Mouse (Mus musculus) urinary bladder, postnatal 25 days (tissue): ENCODE measurements at regions not wholly inside any gene's neighbourhood (a gene's known extent, or its start where the extent isn't known, plus 50 kb on each side); places are given as distances from the start of the nearest gene placed in this dataset.

Experiments used
- DNase-seq: peaks from one replicate; pipeline ENCODE4 v3.0.0; 2022; ENCODE audit warnings: low spot score

DNA sequence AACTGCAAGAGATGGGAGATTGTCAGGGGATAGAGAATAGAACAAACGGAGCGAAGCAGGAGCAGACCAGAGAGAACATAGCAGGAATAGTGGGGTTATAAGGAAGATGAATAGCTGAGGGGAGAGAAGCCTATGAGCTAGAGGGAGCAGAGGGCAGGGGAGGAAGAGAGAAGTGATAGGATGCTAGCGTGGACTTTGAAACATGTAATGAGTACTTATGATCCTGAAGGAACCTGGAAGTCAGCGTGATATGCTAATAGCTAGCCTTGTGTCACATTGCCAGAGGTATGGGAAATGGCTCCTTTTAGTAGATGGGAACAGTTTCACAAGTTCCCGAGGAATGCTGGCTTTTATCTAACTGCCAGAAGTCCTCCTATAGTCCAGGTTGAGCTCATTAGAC is 51.8 kb downstream of the Calml3 start:
- DNase-seq = no peak

GRCm38 (mm10) chr13:3751222-3751621 is 52.9 kb downstream of the Calml3 start:
- DNase-seq = no peak

- DNase-seq = peak; percentile 26
Observed at GRCm38 (mm10) chr13:3750756-3751155, 53.4 kb downstream of the Calml3 start.

GRCm38 (mm10) chr13:3749646-3750045 is 54.5 kb downstream of the Calml3 start:
- DNase-seq = no peak

DNA sequence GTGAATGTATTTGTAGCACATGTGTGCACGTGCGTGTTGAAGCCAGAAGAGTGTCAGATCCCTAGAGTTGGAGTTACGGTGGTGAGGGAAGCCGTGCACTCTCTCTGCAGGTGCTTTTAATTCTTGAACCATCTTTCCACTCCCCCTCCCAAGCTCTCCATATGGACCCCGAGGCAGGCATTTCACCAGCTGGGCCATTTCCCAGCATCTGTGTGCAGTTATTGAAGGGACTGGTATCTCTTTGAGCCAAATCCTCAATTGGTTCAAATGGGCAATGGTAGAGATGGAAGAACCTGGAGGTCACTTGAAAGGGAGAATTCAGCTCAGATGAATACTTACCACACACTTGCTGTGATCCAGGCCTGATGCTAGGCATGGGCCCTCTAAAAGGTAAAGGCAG is 55.3 kb downstream of the Calml3 start:
- no peak for DNase-seq

- DNase-seq = no peak
Observed at GRCm38 (mm10) chr13:3746524-3746923, 57.6 kb downstream of the Calml3 start.

DNA sequence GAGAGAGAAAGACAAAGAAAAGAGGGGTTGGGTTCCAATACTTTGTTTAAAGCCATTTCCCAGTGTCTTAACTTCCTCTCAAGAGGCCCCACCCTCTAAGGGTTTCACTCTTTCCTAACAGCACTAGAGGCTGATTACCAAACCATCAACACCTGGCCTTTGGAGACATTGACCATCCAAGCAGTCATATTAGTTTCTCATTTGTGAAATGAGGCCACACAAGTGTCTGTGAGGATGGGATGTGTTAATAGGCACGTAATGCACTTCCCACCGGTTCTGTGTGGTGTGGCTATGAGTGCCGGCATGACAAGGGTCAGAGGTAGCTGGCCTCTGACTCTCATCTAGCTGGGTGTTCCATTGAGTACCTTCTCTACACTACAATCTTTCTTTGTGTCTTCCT is 59.2 kb downstream of the Calml3 start:
- no peak for DNase-seq

GRCm38 (mm10) chr13:3743692-3744457 is 60.2 kb downstream of the Calml3 start:
- no peak for DNase-seq

DNA sequence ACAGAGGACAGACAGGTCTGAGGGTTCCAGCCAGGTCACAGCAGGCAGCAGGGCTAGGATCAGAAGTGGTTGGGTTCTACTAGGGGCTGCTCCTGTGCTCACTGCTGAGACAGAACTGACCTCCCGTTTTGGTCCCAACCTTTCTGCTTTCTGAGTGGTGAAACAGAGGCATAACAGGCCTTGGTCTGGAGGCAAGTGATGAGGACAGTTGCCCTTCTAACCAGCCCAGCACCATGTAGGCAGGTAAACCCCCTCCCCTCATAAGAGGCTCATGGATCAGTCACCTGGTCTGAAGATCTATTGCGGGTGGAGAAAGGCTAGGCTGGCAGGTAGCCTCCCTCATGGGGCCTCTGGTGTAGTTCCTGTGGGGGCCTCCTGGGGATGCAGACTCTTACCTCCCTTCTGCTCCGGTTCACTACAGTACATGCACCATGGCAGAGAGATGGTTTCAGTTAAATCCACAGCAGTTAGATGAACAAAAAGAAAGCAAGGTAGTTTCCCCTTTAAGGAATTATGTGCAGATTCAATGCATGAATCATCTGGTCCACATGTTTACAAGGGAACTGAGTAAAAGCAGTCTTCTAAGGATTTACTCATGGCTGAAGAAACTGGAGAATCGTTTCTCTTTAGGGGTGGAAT is 61.2 kb downstream of the Calml3 start:
- no peak for DNase-seq

- DNase-seq = no peak
Observed at GRCm38 (mm10) chr13:3742094-3742730, 61.9 kb downstream of the Calml3 start.

GRCm38 (mm10) chr13:3730699-3731021 is 73.5 kb downstream of the Calml3 start:
- DNase-seq = no peak

GRCm38 (mm10) chr13:3729926-3730698 is 74.0 kb downstream of the Calml3 start:
- DNase-seq = no peak

DNA sequence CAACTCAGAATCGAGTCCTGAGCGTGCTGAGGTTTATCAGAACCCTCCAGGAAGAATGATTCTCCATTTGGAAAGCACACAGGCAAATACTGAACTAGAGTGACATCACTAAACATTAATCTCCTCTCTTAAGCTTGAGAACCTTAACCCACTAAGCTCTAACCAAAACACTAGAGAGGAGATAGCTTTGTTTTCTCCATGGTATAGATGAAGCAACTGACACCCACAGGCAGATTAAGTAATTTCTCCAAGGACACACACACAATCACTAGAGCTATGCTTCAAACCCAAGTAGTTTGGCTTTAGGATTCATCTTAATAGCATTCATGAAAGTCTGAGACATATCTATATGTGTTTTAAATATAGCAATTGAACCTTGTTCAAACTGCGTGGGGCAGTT is 75.2 kb downstream of the Calml3 start:
- DNase-seq = no peak

DNA sequence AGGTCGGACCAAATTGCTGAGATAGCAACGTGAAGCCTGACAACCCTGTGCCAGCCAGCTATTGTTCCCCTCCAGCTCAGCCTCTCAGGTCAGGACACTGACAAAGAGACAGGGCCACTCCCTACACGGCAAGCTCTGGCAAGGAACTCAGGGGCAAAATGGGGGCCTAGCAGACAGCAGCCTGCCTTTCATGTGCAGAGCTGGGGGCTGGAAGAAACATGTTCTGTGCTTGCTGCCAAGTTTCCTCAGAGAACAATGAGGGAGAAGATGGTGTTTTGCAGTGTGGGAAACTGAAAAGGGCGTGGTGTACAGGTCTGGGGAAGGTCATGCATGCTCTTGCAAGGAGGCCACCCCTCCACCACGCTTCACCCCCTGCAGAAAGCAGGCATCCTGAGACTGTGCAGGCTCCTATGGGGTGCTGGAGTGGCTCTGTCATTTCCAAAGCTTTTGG is 77.8 kb downstream of the Calml3 start:
- DNase-seq = peak; percentile 4

DNA sequence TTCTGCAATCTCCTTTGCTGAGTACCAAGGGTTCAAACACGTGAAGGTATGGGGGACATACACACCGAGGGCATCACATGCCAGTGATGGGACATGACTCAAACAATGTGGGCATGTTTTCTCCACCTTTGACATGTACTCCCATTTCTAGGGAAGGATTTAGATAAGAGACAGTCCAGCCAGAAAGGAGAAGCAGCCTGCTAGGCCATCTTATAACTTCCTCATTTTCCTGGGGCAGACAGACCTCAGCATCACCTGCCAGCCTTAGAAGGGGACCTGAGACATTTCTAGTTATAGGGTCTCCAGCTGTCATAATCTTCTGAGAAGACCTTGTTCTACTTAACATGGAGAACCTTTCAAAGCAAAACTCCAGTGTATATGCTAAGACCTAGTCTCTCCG is 78.3 kb downstream of the Calml3 start:
- no peak for DNase-seq

- DNase-seq = no peak
Observed at GRCm38 (mm10) chr13:3724313-3724712, 79.8 kb downstream of the Calml3 start.

DNA sequence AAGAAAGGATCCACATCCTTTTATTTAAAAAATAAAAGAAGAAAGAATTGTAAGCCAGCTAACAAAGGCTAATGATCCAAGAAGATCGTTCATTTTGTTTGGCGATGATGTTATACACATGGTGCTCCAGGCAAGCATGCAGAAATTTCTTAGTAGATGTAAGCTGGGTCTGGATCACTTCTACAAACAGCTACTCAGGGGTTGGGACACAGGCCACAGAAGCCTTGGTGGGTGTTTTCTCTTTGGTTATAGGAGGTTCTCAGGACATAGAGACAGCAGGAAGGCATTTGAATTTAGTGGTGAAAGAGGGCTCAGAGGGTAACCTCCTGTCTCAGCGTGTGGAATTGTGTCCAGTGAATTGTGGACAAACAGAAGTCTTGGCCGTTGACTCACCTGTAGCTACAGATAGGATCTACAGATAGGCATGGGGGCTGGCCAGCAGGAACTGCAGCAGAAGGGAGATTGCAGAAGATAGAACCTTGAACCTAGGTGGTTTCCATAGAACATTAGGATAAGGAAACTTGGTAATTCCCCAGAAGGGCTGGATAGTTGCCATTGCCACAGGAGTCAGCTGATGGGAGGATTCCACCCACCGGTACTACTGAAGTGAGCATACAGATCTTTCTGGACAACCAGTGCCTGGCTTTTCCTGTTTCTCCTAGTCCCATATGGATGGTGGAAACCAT is 80.5 kb downstream of the Calml3 start:
- no peak for DNase-seq

GRCm38 (mm10) chr13:3715019-3715418 is 81.2 kb downstream of the Asb13 start:
- DNase-seq = no peak

DNA sequence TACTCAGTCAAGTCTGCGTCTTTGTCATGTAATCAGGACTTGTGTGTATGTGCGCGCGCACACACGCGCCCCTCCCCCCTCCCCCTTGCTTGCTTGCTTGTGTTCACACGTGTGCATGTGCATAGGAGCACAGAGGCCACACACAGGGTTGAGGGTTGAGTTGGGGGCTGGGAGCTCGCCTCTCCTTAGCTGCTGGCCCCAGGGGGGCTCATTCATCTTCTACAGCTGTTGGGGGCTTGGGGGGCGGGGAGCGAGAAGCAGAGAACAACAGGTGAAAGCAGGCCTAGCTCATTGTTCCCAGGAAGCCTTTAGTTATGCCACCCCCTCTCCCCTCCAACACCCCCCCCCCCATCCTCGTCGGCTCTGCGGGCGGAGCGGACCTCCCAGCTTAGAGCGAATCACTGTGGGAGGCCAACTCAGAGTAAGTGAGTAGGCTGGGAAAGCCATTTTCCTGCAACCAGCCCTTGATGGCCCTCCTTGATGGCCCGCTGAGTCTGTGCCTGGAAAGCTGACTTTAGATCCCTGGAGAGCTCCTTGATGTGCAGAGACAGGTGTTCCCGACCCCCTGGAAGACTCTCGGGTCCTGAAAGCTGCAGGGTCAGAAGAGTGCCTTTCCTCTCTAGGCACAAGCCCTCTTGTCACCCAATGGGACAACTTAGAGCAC is 78.8 kb downstream of the Asb13 start:
- no peak for DNase-seq

- DNase-seq = no peak
Observed at GRCm38 (mm10) chr13:3712088-3712487, 78.3 kb downstream of the Asb13 start.

GRCm38 (mm10) chr13:3709982-3710618 is 76.3 kb downstream of the Asb13 start:
- DNase-seq = no peak
